Mouse (Mus musculus) CH12.LX (cell line): ENCODE measurements at regions not wholly inside any gene's neighbourhood (a gene's known extent, or its start where the extent isn't known, plus 50 kb on each side); places are given as distances from the start of the nearest gene placed in this dataset.

Source experiments
- DNase-seq: peaks from one replicate; pipeline ENCODE4 v3.0.0-alpha.2; 2013; ENCODE audit errors: extremely low read depth
- H3K27ac ChIP-seq: 2 replicates; pipeline ENCODE4 v1.5.1; 2012; ENCODE audit warnings: low read depth, mild to moderate bottlenecking, control low read depth, moderate library complexity; ENCODE audit not compliant: insufficient read depth
- H3K27me3 ChIP-seq: replicated peaks from 2 replicates; pipeline ENCODE3; 2012; ENCODE audit warnings: inconsistent platforms
- H3K36me3 ChIP-seq, 2 experiments: replicated peaks in 1 of 2; 2 replicates each; pipeline versions ENCODE3 to v1.6.1; 2012; ENCODE audit warnings: inconsistent platforms in 1 of 2, low read length in 1 of 2, mild to moderate bottlenecking in 1 of 2, mixed read lengths in 1 of 2, moderate library complexity in 1 of 2; ENCODE audit not compliant: control insufficient read depth in 1 of 2, insufficient read depth in 1 of 2
- H3K4me1 ChIP-seq, 2 experiments: 2 replicates each; pipeline ENCODE4 v1.6.1; 2012; ENCODE audit warnings: inconsistent platforms in 1 of 2, moderate library complexity in 1 of 2; ENCODE audit not compliant: insufficient read depth in 2 of 2, control insufficient read depth in 1 of 2
- H3K4me2 ChIP-seq: 2 replicates; pipeline ENCODE4 v1.6.1; 2012; ENCODE audit warnings: low read depth, mild to moderate bottlenecking, control low read depth; ENCODE audit not compliant: poor library complexity, insufficient read depth, severe bottlenecking
- H3K4me3 ChIP-seq, 3 experiments: fragments of 150-350 bp in 1 of 3; sonication (generic) in 1 of 3; replicated peaks in 1 of 3; 2 replicates each; pipeline versions ENCODE3 to v1.5.1; 2011 to 2012; ENCODE audit warnings: low read depth in 2 of 3, low read length in 2 of 3, mild to moderate bottlenecking in 2 of 3, moderate library complexity in 2 of 3, control low read depth in 1 of 3, improper control_type of control experiment in 1 of 3, inconsistent platforms in 1 of 3, mixed read lengths in 1 of 3; ENCODE audit not compliant: poor library complexity in 1 of 3
- H3K79me2 ChIP-seq: replicated peaks from 2 replicates; pipeline ENCODE4 v1.6.1; 2012; ENCODE audit warnings: mild to moderate bottlenecking, moderate library complexity; ENCODE audit not compliant: control insufficient read depth, poor library complexity, insufficient read depth, severe bottlenecking; ENCODE audit errors: extremely low read depth
- H3K9ac ChIP-seq: 2 replicates; pipeline ENCODE4 v1.6.1; 2012; ENCODE audit warnings: low read depth, mild to moderate bottlenecking, control low read depth, moderate library complexity; ENCODE audit not compliant: insufficient read depth
- H3K9me3 ChIP-seq: replicated peaks from 2 replicates; pipeline ENCODE3; 2012; ENCODE audit warnings: low read length, inconsistent platforms, mixed read lengths
- CHD1 ChIP-seq: IDR thresholded peaks from 2 replicates; pipeline ENCODE4 v1.6.1; 2012; ENCODE audit warnings: low read depth, low read length, improper control_type of control experiment, inconsistent platforms
- CHD2 ChIP-seq: IDR thresholded peaks from 2 replicates; pipeline ENCODE4 v1.6.1; 2011; ENCODE audit warnings: low read length, improper control_type of control experiment
- CTCF ChIP-seq, 2 experiments: IDR thresholded peaks in 1 of 2; conservative IDR thresholded peaks in 1 of 2; 2 replicates each; pipeline ENCODE4 v1.5.1; 2011 to 2012; ENCODE audit warnings: low read depth in 2 of 2, low read length in 2 of 2, improper control_type of control experiment in 1 of 2, inconsistent platforms in 1 of 2, mild to moderate bottlenecking in 1 of 2, moderate library complexity in 1 of 2
- E2F4 ChIP-seq: IDR thresholded peaks from 2 replicates; pipeline ENCODE4 v1.6.1; 2011; ENCODE audit warnings: low read depth, low read length, improper control_type of control experiment; ENCODE audit not compliant: insufficient replicate concordance
- EP300 ChIP-seq: IDR thresholded peaks from 2 replicates; pipeline ENCODE4 v1.6.1; 2011; ENCODE audit warnings: low read length, improper control_type of control experiment
- HCFC1 ChIP-seq: IDR thresholded peaks from 2 replicates; pipeline ENCODE4 v1.6.1; 2012; ENCODE audit warnings: low read depth, mild to moderate bottlenecking, inconsistent platforms, low read length, improper control_type of control experiment
- IRF4 ChIP-seq: IDR thresholded peaks from 2 replicates; pipeline ENCODE4 v1.6.1; 2014; ENCODE audit warnings: low read depth, mild to moderate bottlenecking, inconsistent platforms, low read length, improper control_type of control experiment
- JUND ChIP-seq: conservative IDR thresholded peaks from 2 replicates; pipeline ENCODE4 v1.6.1; 2011; ENCODE audit warnings: low read depth, low read length, improper control_type of control experiment
- NELFE ChIP-seq: IDR thresholded peaks from 2 replicates; pipeline ENCODE4 v1.6.1; 2011; ENCODE audit warnings: low read depth, low read length, improper control_type of control experiment
- POLR2AphosphoS2 ChIP-seq: IDR thresholded peaks from 2 replicates; pipeline ENCODE4 v1.6.1; 2011; ENCODE audit warnings: low read depth, low read length, improper control_type of control experiment
- RCOR1 ChIP-seq: conservative IDR thresholded peaks from 2 replicates; pipeline ENCODE4 v1.6.1; 2012; ENCODE audit warnings: low read depth, mild to moderate bottlenecking, inconsistent platforms, low read length, improper control_type of control experiment
- SMC3 ChIP-seq: IDR thresholded peaks from 2 replicates; pipeline ENCODE4 v1.6.1; 2011; ENCODE audit warnings: low read depth, low read length, improper control_type of control experiment
- UBTF ChIP-seq: IDR thresholded peaks from 2 replicates; pipeline ENCODE4 v1.6.1; 2012; ENCODE audit warnings: low read depth, mild to moderate bottlenecking, inconsistent platforms, low read length, improper control_type of control experiment, moderate library complexity
- USF2 ChIP-seq: conservative IDR thresholded peaks from 2 replicates; pipeline ENCODE4 v1.6.1; 2011; ENCODE audit warnings: low read depth, low read length, improper control_type of control experiment
- ZC3H11A ChIP-seq: IDR thresholded peaks from 2 replicates; pipeline ENCODE4 v1.6.1; 2012; ENCODE audit warnings: low read depth, mild to moderate bottlenecking, inconsistent platforms, low read length, improper control_type of control experiment
- ZNF384 ChIP-seq: IDR thresholded peaks from 2 replicates; pipeline ENCODE4 v1.6.1; 2012; ENCODE audit warnings: low read depth, low read length, improper control_type of control experiment, inconsistent platforms
- dilution Hi-C: fragments of 300-500 bp; cut with MboI; formaldehyde crosslinking; loops from 2 replicates; pipeline ENCODE4 v1.14.3; 2020; ENCODE audit warnings: low sequenced_read_pairs; ENCODE audit not compliant: extremely low pct_unique_long_range_greater_than_20kb, extremely low pct_ligation_motif_present
- in situ Hi-C: fragments of 300-500 bp; cut with MboI; formaldehyde crosslinking; loops from 3 replicates; pipeline ENCODE4 v1.14.3; 2019; ENCODE audit warnings: low sequenced_read_pairs, low pct_ligation_motif_present, low pct_unique_long_range_greater_than_20kb, mixed read lengths

- TF ChIP-seq IRF4 (no peak), CHD2 (no peak), CHD1 (no peak), CTCF (conservative IDR thresholded peaks at IDR 0.05 in 1 of 2, IDR thresholded peaks at IDR 0.05 in 1 of 2; ENCODE audit: low read depth in 2 of 2, low read length in 2 of 2) (no peak), POLR2AphosphoS2 (no peak), JUND (no peak), RCOR1 (no peak), ZC3H11A (no peak), NELFE (no peak), SMC3 (no peak), HCFC1 (no peak), EP300 (no peak), USF2 (no peak), UBTF (no peak), E2F4 (no peak), ZNF384 (no peak)
- TF ChIP-seq, all 38 proteins: peak for 0
- H3K9ac ChIP-seq = no peak overlapping the region
- H3K4me1 ChIP-seq = no peaks in the 10 kb centered on the region
- dilution Hi-C loops (no loop called here), in situ Hi-C loops (no loop called here)
- no peaks in the 10 kb centered on the region for H3K9me3 ChIP-seq
- no peak overlapping the region for H3K4me3 ChIP-seq
- H3K4me2 ChIP-seq = no peak overlapping the region
- no peaks in the 10 kb centered on the region for H3K36me3 ChIP-seq
- DNase-seq = no peak
- no peaks in the 10 kb centered on the region for H3K79me2 ChIP-seq
- no peak overlapping the region for H3K27ac ChIP-seq
- peaks cover 16% of the 10 kb centered on the region for H3K27me3 ChIP-seq
Measured at GRCm38 (mm10) chr7:65580938-65581534, 53.5 kb upstream of the Tjp1 start.
